Mouse (Mus musculus) MEL (cell line): Measurements from ENCODE around the gene Tppp3. TPM values are rescaled to one million over a fixed set of nuclear protein-coding genes. Genes with fewer than 3 reads are reported as not detected.

ENCODE experiments used
- DNase-seq: peaks from one replicate; pipeline ENCODE4 v3.0.0; 2011; ENCODE audit warnings: low read depth, low spot score
- H3K27ac ChIP-seq: 2 replicates; pipeline ENCODE4 v1.5.1; 2012; ENCODE audit warnings: low read depth, mild to moderate bottlenecking, control low read depth, low read length, moderate library complexity; ENCODE audit not compliant: control insufficient read depth
- H3K27me3 ChIP-seq, 2 experiments: fragments of 150-350 bp in 1 of 2; sonication (generic) in 1 of 2; 2 replicates each; pipeline ENCODE4 v1.6.1; 2012; ENCODE audit warnings: low read length in 2 of 2, mild to moderate bottlenecking in 2 of 2, improper control_type of control experiment in 1 of 2, moderate library complexity in 1 of 2; ENCODE audit not compliant: insufficient read depth in 2 of 2, control insufficient read depth in 1 of 2
- H3K36me3 ChIP-seq, 2 experiments: 2 replicates each; pipeline ENCODE4 v1.6.1; 2012 to 2014; ENCODE audit warnings: low read length in 2 of 2, improper control_type of control experiment in 1 of 2, inconsistent platforms in 1 of 2, mild to moderate bottlenecking in 1 of 2; ENCODE audit not compliant: insufficient read depth in 2 of 2, control insufficient read depth in 1 of 2
- H3K4me1 ChIP-seq, 2 experiments: fragments of 150-350 bp in 1 of 2; sonication (generic) in 1 of 2; 2 replicates each; pipeline ENCODE4 v1.6.1; 2012; ENCODE audit warnings: low read length in 2 of 2, improper control_type of control experiment in 1 of 2, mild to moderate bottlenecking in 1 of 2; ENCODE audit not compliant: insufficient read depth in 2 of 2, control insufficient read depth in 1 of 2
- H3K4me3 ChIP-seq, 2 experiments: fragments of 150-350 bp in 1 of 2; sonication (generic) in 1 of 2; 2 replicates each; pipeline ENCODE4 v1.5.1; 2012; ENCODE audit warnings: low read depth in 2 of 2, low read length in 2 of 2, mild to moderate bottlenecking in 2 of 2, moderate library complexity in 2 of 2, control low read depth in 1 of 2, improper control_type of control experiment in 1 of 2; ENCODE audit not compliant: control insufficient read depth in 1 of 2, insufficient read depth in 1 of 2
- H3K79me2 ChIP-seq: 2 replicates; pipeline ENCODE4 v1.6.1; 2012; ENCODE audit warnings: mild to moderate bottlenecking, low read length, moderate library complexity; ENCODE audit not compliant: control insufficient read depth, poor library complexity, insufficient read depth
- H3K9ac ChIP-seq: 2 replicates; pipeline ENCODE4 v1.6.1; 2012; ENCODE audit warnings: low read depth, mild to moderate bottlenecking, control low read depth, low read length, moderate library complexity; ENCODE audit not compliant: control insufficient read depth, poor library complexity, severe bottlenecking
- H3K9me3 ChIP-seq: fragments of 150-350 bp; sonication (generic); replicated peaks from 2 replicates; pipeline ENCODE4 v1.6.1; 2012; ENCODE audit warnings: mild to moderate bottlenecking, low read length, improper control_type of control experiment, moderate library complexity; ENCODE audit not compliant: insufficient read depth
- BHLHE40 ChIP-seq: IDR thresholded peaks from 2 replicates; pipeline ENCODE4 v1.6.1; 2012; ENCODE audit warnings: low read depth, mild to moderate bottlenecking, inconsistent platforms, low read length, improper control_type of control experiment, borderline replicate concordance
- CHD1 ChIP-seq: IDR thresholded peaks from 2 replicates; pipeline ENCODE4 v1.6.1; 2012; ENCODE audit warnings: low read depth, mild to moderate bottlenecking, inconsistent platforms, low read length, improper control_type of control experiment
- E2F4 ChIP-seq: IDR thresholded peaks from 2 replicates; pipeline ENCODE4 v1.6.1; 2011; ENCODE audit warnings: low read depth, low read length, improper control_type of control experiment, borderline replicate concordance
- ETS1 ChIP-seq: IDR thresholded peaks from 2 replicates; pipeline ENCODE4 v1.6.1; 2012; ENCODE audit warnings: low read depth, mild to moderate bottlenecking, inconsistent platforms, low read length, improper control_type of control experiment, moderate library complexity
- GABPA ChIP-seq: IDR thresholded peaks from 2 replicates; pipeline ENCODE4 v1.6.1; 2012; ENCODE audit warnings: low read depth, mild to moderate bottlenecking, inconsistent platforms, low read length, improper control_type of control experiment, moderate library complexity
- GATA1 ChIP-seq: IDR thresholded peaks from 2 replicates; pipeline ENCODE4 v1.6.1; 2011; ENCODE audit warnings: low read depth, low read length, improper control_type of control experiment
- HCFC1 ChIP-seq: IDR thresholded peaks from 2 replicates; pipeline ENCODE4 v1.6.1; 2012; ENCODE audit warnings: low read depth, mild to moderate bottlenecking, inconsistent platforms, low read length, improper control_type of control experiment, moderate library complexity
- JUND ChIP-seq: IDR thresholded peaks from 2 replicates; pipeline ENCODE4 v1.6.1; 2011; ENCODE audit warnings: low read depth, mild to moderate bottlenecking, improper control_type of control experiment, low read length
- MAX ChIP-seq: IDR thresholded peaks from 2 replicates; pipeline ENCODE4 v1.6.1; 2011; ENCODE audit warnings: low read length, improper control_type of control experiment
- MAZ ChIP-seq: IDR thresholded peaks from 2 replicates; pipeline ENCODE4 v1.6.1; 2012; ENCODE audit warnings: low read depth, mild to moderate bottlenecking, inconsistent platforms, low read length, improper control_type of control experiment
- MEF2A ChIP-seq: IDR thresholded peaks from 2 replicates; pipeline ENCODE4 v1.6.1; 2014; ENCODE audit warnings: low read depth, mild to moderate bottlenecking, inconsistent platforms, low read length, improper control_type of control experiment; ENCODE audit not compliant: poor library complexity, insufficient replicate concordance, severe bottlenecking; ENCODE audit errors: extremely low read depth
- MYB ChIP-seq: IDR thresholded peaks from 2 replicates; pipeline ENCODE4 v1.6.1; 2011; ENCODE audit warnings: mild to moderate bottlenecking, low read depth, low read length, improper control_type of control experiment
- NRF1 ChIP-seq: IDR thresholded peaks from 2 replicates; pipeline ENCODE4 v1.6.1; 2014; ENCODE audit warnings: low read depth, mild to moderate bottlenecking, inconsistent platforms, low read length, improper control_type of control experiment, moderate library complexity; ENCODE audit not compliant: poor library complexity, insufficient read depth, severe bottlenecking
- POLR2AphosphoS2 ChIP-seq: IDR thresholded peaks from 2 replicates; pipeline ENCODE4 v1.6.1; 2011; ENCODE audit warnings: low read length, improper control_type of control experiment
- RAD21 ChIP-seq: IDR thresholded peaks from 2 replicates; pipeline ENCODE4 v1.6.1; 2011; ENCODE audit warnings: mild to moderate bottlenecking, low read depth, low read length, improper control_type of control experiment
- SMC3 ChIP-seq: IDR thresholded peaks from 2 replicates; pipeline ENCODE4 v1.6.1; 2011; ENCODE audit warnings: low read depth, low read length, improper control_type of control experiment
- TBP ChIP-seq: IDR thresholded peaks from 2 replicates; pipeline ENCODE4 v1.8.0; 2011; ENCODE audit warnings: low read depth, low read length, improper control_type of control experiment
- TCF12 ChIP-seq: IDR thresholded peaks from 2 replicates; pipeline ENCODE4 v1.6.1; 2014; ENCODE audit warnings: low read depth, mild to moderate bottlenecking, inconsistent platforms, low read length, improper control_type of control experiment, moderate library complexity
- UBTF ChIP-seq: IDR thresholded peaks from 2 replicates; pipeline ENCODE4 v1.6.1; 2012; ENCODE audit warnings: low read depth, mild to moderate bottlenecking, inconsistent platforms, low read length, improper control_type of control experiment, moderate library complexity, borderline replicate concordance; ENCODE audit not compliant: insufficient read depth
- USF2 ChIP-seq, 2 experiments: IDR thresholded peaks; 2 replicates each; pipeline ENCODE4 v1.6.1; 2011 to 2012; ENCODE audit warnings: improper control_type of control experiment in 2 of 2, low read length in 2 of 2, borderline replicate concordance in 1 of 2, inconsistent platforms in 1 of 2, low read depth in 1 of 2, mild to moderate bottlenecking in 1 of 2; ENCODE audit not compliant: insufficient read depth in 1 of 2
- ZC3H11A ChIP-seq: IDR thresholded peaks from 2 replicates; pipeline ENCODE4 v1.6.1; 2012; ENCODE audit warnings: low read depth, mild to moderate bottlenecking, inconsistent platforms, low read length, improper control_type of control experiment
- ZKSCAN1 ChIP-seq: IDR thresholded peaks from 2 replicates; pipeline ENCODE4 v1.6.1; 2012; ENCODE audit warnings: low read depth, mild to moderate bottlenecking, inconsistent platforms, low read length, improper control_type of control experiment, moderate library complexity
- ZMIZ1 ChIP-seq: IDR thresholded peaks from 2 replicates; pipeline ENCODE4 v1.6.1; 2012; ENCODE audit warnings: low read depth, mild to moderate bottlenecking, inconsistent platforms, low read length, improper control_type of control experiment, moderate library complexity
- polyA plus RNA-seq, 2 experiments: library from polyadenylated mRNA; stranded (reverse) in 1 of 2; unstranded in 1 of 2; fragments of >175 nt in 1 of 2; fragments of >200 nt in 1 of 2; gene quantifications; 2 replicates each; pipeline versions ENCODE4 v1.2.1 to v1.2.4; 2012; ENCODE audit warnings: low replicate concordance in 2 of 2, low read depth in 1 of 2; ENCODE audit not compliant: insufficient read length in 2 of 2, insufficient read depth in 1 of 2, missing spikeins in 1 of 2
- total RNA-seq: library from RNA; depleted of rRNA; stranded (reverse); fragments of 300-350 nt; gene quantifications from 2 replicates; pipeline ENCODE4 v1.2.3, GENCODE M21; 2012

Gene Tppp3
- total and polyA plus RNA-seq, 3 experiments: 0.81 to 1.7 TPM; not detected in 1

DNA sequence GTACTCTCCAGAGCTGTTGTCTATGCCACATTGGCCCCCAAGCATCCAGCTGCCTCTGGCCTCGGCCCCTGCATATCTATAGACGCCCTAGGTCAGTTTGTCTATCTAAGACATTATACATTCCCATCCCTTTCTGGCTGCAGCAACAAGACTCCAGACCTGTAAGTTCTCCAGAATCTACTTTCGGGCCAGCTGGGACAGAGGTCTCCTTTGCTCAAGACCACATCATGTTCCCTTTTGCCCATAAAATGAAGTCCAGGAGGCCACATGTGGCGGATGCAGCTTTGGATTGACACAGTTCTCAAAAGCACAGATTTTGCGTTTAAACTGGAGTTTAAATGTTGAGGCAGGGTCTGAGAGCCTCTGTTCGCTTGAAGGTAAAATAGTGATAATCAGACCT, 42.9 kb upstream of the Tppp3 start:
- peaks cover 0 to 5% of the 10 kb centered on the region in 2 experiments; a peak in 2 of 4 replicates for H3K36me3 ChIP-seq
- H3K9ac ChIP-seq: no peak overlapping the region
- TF ChIP-seq CHD1 (no peak), ETS1 (no peak), RAD21 (no peak), MAX (no peak), HCFC1 (no peak), UBTF (no peak), POLR2AphosphoS2 (no peak), BHLHE40 (no peak), NRF1 (no peak), TCF12 (no peak), MAZ (no peak), GABPA (no peak), JUND (no peak), TBP (no peak), E2F4 (no peak), USF2 (IDR thresholded peaks at IDR 0.05; ENCODE audit: borderline replicate concordance in 1 of 2, insufficient read depth in 1 of 2, low read depth in 1 of 2, low read length in 2 of 2) (no peak), MEF2A (no peak)

DNA sequence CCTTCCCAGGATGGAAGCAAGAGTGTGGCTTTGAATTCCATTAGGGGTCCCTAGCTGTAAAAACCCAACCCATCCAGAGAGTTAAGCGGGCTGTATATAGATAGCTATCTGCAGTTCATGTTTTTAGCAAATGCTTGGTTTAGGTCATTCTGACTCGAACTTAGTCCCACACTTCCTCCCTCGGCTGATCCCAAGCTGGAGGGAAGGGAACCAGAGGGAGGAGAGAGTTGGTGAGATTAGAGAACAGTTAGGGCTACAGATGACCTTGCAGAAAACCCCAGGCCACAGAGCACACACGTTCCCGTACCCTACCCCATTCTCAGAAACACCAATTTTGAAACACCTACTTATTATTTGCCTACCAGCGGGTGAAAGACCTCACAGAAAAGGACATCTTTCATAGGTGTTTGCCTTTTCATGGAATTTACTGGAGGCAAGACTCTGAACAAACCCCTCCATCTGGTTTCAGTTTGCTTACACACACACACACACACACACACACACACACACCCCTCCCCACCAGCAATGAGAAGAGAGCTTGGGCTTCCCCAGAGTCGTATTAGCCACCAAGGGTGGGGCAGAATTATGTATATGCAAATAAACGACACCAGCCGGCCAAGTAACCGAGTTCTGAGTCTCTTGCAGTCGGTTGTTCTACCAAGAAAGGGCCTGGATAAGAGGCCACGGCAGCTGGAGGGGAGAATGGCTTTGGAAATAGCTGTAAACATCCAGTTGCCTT, 38.8 kb upstream of the Tppp3 start:
- peak; percentile 78 for TF ChIP-seq MAZ
- no peak for TF ChIP-seq MYB
- no peak for TF ChIP-seq ZKSCAN1
- TF ChIP-seq ZMIZ1: 0 out of 2 replicates have a peak, but pooled peaks have one; percentile 22
- TF ChIP-seq GATA1: peak; percentile 22; the same call in 1 of the 2 replicates
- no peak for TF ChIP-seq ZC3H11A
- no peak for TF ChIP-seq RAD21
- no peak for TF ChIP-seq SMC3
- peak; percentile 63 for DNase-seq
- Histone ChIP-seq H3K27me3 (no peaks in the 10 kb centered on the region), H3K79me2 (no peaks in the 10 kb centered on the region), H3K9me3 (no peaks in the 10 kb centered on the region), H3K4me3 (peak overlapping the region; percentile 52 to 57), H3K36me3 (peaks cover 0 to 2% of the 10 kb centered on the region in 2 experiments; a peak in 2 of 4 replicates), H3K27ac (peak overlapping the region; percentile 41), H3K4me1 (peaks cover 4 to 8% of the 10 kb centered on the region in 2 experiments), H3K9ac (peak overlapping the region; percentile 62)

More for the DNA sequence above, 42.9 kb upstream of the Tppp3 start:
- no peaks in the 10 kb centered on the region for H3K27me3 ChIP-seq
- no peak overlapping the region for H3K27ac ChIP-seq
- no peaks in the 10 kb centered on the region for H3K79me2 ChIP-seq
- H3K9me3 ChIP-seq: no peaks in the 10 kb centered on the region
- H3K4me3 ChIP-seq: no peak overlapping the region
- no peak for DNase-seq
- peaks cover 7 to 17% of the 10 kb centered on the region in 2 experiments for H3K4me1 ChIP-seq
